Mouse (Mus musculus): ENCODE results near the gene Rbm7. TPM values are rescaled to one million over a fixed set of nuclear protein-coding genes. Genes with fewer than 3 reads are reported as not detected.
A peak's percentile ranks its signal among the peaks of the same experiment; 100 is the strongest.

Gene Rbm7
- 73.4 and 80.6 TPM in 2 replicates for total RNA-seq (2012; rRNA removed)
- total RNA-seq (2014; rRNA removed) = 220 and 232 TPM in 2 replicates
- 91.9 and 92.2 TPM in 2 replicates for polyA plus RNA-seq (2012; ENCODE audit: insufficient read length, low read depth)

DNA sequence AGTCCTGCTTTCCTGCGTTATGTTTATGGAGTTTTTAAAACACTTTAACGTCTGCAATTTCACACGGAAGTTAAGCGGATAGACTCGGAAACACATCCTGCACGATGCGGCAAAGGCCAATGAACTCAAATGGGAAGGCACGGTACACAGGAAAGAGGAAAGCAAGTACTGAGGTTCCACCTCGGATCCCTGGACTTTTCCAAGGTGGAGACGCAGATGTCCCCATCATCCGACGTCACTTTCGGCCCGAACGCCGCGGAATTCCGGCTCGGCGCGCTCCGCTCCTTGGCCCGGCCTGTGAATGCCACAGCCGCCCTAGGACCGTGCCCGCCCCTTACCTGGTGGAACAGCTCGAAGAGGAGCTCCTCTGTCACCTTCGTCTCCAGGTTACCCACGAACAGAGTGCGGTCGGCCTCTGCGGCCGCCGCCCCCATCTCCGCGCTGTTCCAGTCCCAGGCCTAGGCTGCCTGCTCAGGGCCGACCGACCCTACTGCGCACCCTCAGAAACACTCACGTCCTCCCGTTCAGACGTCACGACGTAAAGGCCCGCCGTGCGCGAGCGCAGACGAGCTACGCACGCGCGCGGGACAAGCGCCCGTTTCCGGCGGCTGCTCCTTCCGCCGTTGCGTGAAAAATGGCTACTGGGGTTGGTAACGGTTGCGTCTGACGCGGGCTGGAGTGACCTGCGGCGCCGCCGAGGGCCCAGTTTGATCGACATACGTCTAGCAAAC, at the start of gene Rbm7, which contains the start of gene Gm5617:
Gene Rbm7 (minus strand): TSS at position 483 of the 731 bp plus-strand sequence.
Gene Gm5617 (plus strand): TSS at position 626 of the 731 bp plus-strand sequence.
- Histone ChIP-seq H3K36me3 (replicated peaks in 1 of 2; ENCODE audit: control insufficient read depth in 1 of 2, insufficient read depth in 1 of 2, low read length in 1 of 2) (peaks cover 24 to 39% of the 10 kb centered on the region in 2 experiments), H3K27ac (ENCODE audit: insufficient read depth, low read depth) (peak within 1 kb of the TSS; percentile 84), H3K27me3 (replicated peaks) (no peaks in the 10 kb centered on the region), H3K4me2 (ENCODE audit: insufficient read depth, low read depth, poor library complexity, severe bottlenecking) (peak within 1 kb of the TSS; percentile 97), H3K9me3 (replicated peaks; ENCODE audit: low read length) (no peaks in the 10 kb centered on the region), H3K79me2 (replicated peaks; ENCODE audit: control insufficient read depth, extremely low read depth, insufficient read depth, poor library complexity, severe bottlenecking) (peaks cover 37% of the 10 kb centered on the region), H3K9ac (ENCODE audit: insufficient read depth, low read depth) (peak within 1 kb of the TSS; percentile 98), H3K4me3 (replicated peaks in 1 of 3; ENCODE audit: low read depth in 2 of 3, low read length in 2 of 3, poor library complexity in 1 of 3) (peak within 1 kb of the TSS; percentile 77 to 99 (median 90)), H3K4me1 (ENCODE audit: control insufficient read depth in 1 of 2, insufficient read depth in 2 of 2) (peaks cover 3 to 23% of the 10 kb centered on the region in 2 experiments; a peak in 3 of 4 replicates)
- peak; percentile 93 for DNase-seq (ENCODE audit: extremely low read depth)
- in situ Hi-C loops (cut with MboI; ENCODE audit: low pct_ligation_motif_present, low pct_unique_long_range_greater_than_20kb, low sequenced_read_pairs) = no loop called here
- no peak for TF ChIP-seq SMC3 (IDR thresholded peaks at IDR 0.05; ENCODE audit: low read depth, low read length)
- peak; percentile 80; the same call in 1 of the 2 replicates for TF ChIP-seq KAT2A (IDR thresholded peaks at IDR 0.05; ENCODE audit: insufficient replicate concordance, low read length)
- TF ChIP-seq ZMIZ1 (IDR thresholded peaks at IDR 0.05; ENCODE audit: low read depth, low read length) = peak; percentile 92
- TF ChIP-seq ZC3H11A (IDR thresholded peaks at IDR 0.05; ENCODE audit: low read depth, low read length) = no peak
- TF ChIP-seq SIN3A (IDR thresholded peaks at IDR 0.05; ENCODE audit: low read length) = no peak
- no peak for TF ChIP-seq MAFK (IDR thresholded peaks at IDR 0.05; ENCODE audit: insufficient replicate concordance, low read length)
- no peak for TF ChIP-seq ZNF384 (IDR thresholded peaks at IDR 0.05; ENCODE audit: low read depth, low read length)
- peak; percentile 29; the same call in 1 of the 2 replicates for TF ChIP-seq IRF4 (IDR thresholded peaks at IDR 0.05; ENCODE audit: low read depth, low read length)
- peak; percentile 73; the same call in 1 of the 2 replicates for TF ChIP-seq TBP (conservative IDR thresholded peaks at IDR 0.05; ENCODE audit: low read depth, low read length)
- TF ChIP-seq ELF1 (IDR thresholded peaks at IDR 0.05; ENCODE audit: low read depth, low read length) = peak; percentile 85
- no peak for TF ChIP-seq MYC (IDR thresholded peaks at IDR 0.05; ENCODE audit: low read depth, low read length)
- TF ChIP-seq TCF12 (IDR thresholded peaks at IDR 0.05; ENCODE audit: low read depth, low read length) = peak; percentile 93
- peak; percentile 94 for TF ChIP-seq NRF1 (IDR thresholded peaks at IDR 0.05; ENCODE audit: low read depth, low read length)
- TF ChIP-seq USF1 (IDR thresholded peaks at IDR 0.05; ENCODE audit: low read depth, low read length) = no peak
- no peak for TF ChIP-seq PAX5 (IDR thresholded peaks at IDR 0.05; ENCODE audit: low read length)
- no peak for TF ChIP-seq USF2 (conservative IDR thresholded peaks at IDR 0.05; ENCODE audit: low read depth, low read length)
- TF ChIP-seq RAD21 (IDR thresholded peaks at IDR 0.05; ENCODE audit: low read depth, low read length) = no peak
- TF ChIP-seq NELFE (IDR thresholded peaks at IDR 0.05; ENCODE audit: low read depth, low read length) = peak; percentile 96
- TF ChIP-seq BHLHE40 (IDR thresholded peaks at IDR 0.05; ENCODE audit: low read depth, low read length) = 0 out of 2 replicates have a peak, but pooled peaks have one; percentile 22
- no peak for TF ChIP-seq RCOR1 (conservative IDR thresholded peaks at IDR 0.05; ENCODE audit: low read depth, low read length)
- no peak for TF ChIP-seq MAZ (IDR thresholded peaks at IDR 0.05; ENCODE audit: low read depth, low read length)
- no peak for TF ChIP-seq MEF2A (IDR thresholded peaks at IDR 0.05; ENCODE audit: borderline replicate concordance, low read depth, low read length)
- TF ChIP-seq POLR2A (IDR thresholded peaks at IDR 0.05; ENCODE audit: low read depth, low read length) = peak; percentile 90
- no peak for TF ChIP-seq ETS1 (conservative IDR thresholded peaks at IDR 0.05; ENCODE audit: low read depth, low read length)
- TF ChIP-seq CTCF (conservative IDR thresholded peaks at IDR 0.05 in 1 of 2, IDR thresholded peaks at IDR 0.05 in 1 of 2; ENCODE audit: low read depth in 2 of 2, low read length in 2 of 2) = no peak
- no peak for TF ChIP-seq CHD2 (IDR thresholded peaks at IDR 0.05; ENCODE audit: low read length)
- TF ChIP-seq MXI1 (IDR thresholded peaks at IDR 0.05; ENCODE audit: low read depth, low read length) = peak; percentile 83
- no peak; the same call in none of the 2 replicates for TF ChIP-seq MAX (IDR thresholded peaks at IDR 0.05; ENCODE audit: low read length)
- 0 out of 2 replicates have a peak, but pooled peaks have one; percentile 31 for TF ChIP-seq UBTF (IDR thresholded peaks at IDR 0.05; ENCODE audit: low read depth, low read length)
- no peak for TF ChIP-seq JUN (IDR thresholded peaks at IDR 0.05; ENCODE audit: insufficient read depth, low read depth, low read length)
- TF ChIP-seq HCFC1 (IDR thresholded peaks at IDR 0.05; ENCODE audit: low read depth, low read length) = peak; percentile 82
- TF ChIP-seq ZKSCAN1 (IDR thresholded peaks at IDR 0.05; ENCODE audit: borderline replicate concordance, low read depth, low read length) = no peak
- TF ChIP-seq POLR2AphosphoS2 (IDR thresholded peaks at IDR 0.05; ENCODE audit: low read depth, low read length) = 0 out of 2 replicates have a peak, but pooled peaks have one; percentile 18
- dilution Hi-C loops (cut with MboI; ENCODE audit: extremely low pct_ligation_motif_present, extremely low pct_unique_long_range_greater_than_20kb, low sequenced_read_pairs) = no loop called here

Data from CH12.LX (cell line).